Mouse (Mus musculus) midbrain, embryonic 12.5 days (tissue): Measurements from ENCODE around the gene Klrg1. TPM values are rescaled to one million over a fixed set of nuclear protein-coding genes. Genes with fewer than 3 reads are reported as not detected.
A peak's percentile ranks its signal among the peaks of the same experiment; 100 is the strongest.

Experiments
- ATAC-seq: fragments of 200-750 bp; cut with Nextera tagmentation; 2 replicates; pipeline ENCODE4 v1.8.0; 2017; ENCODE audit warnings: low read depth, moderate TSS enrichment, moderate library complexity; ENCODE audit not compliant: low FRiP score
- H3K27ac ChIP-seq: fragments of 300-500 bp; sonication (generic); replicated peaks from 2 replicates; pipeline ENCODE4 v1.5.1; 2016; ENCODE audit warnings: mild to moderate bottlenecking
- H3K27me3 ChIP-seq: fragments of 300-500 bp; sonication (generic); 2 replicates; pipeline ENCODE4 v1.6.1; 2016; ENCODE audit warnings: mild to moderate bottlenecking
- H3K36me3 ChIP-seq: fragments of 300-500 bp; sonication (generic); 2 replicates; pipeline ENCODE4 v1.6.1; 2016
- H3K4me1 ChIP-seq: fragments of 300-500 bp; sonication (generic); 2 replicates; pipeline ENCODE4 v1.6.1; 2016
- H3K4me2 ChIP-seq: fragments of 300-500 bp; sonication (generic); replicated peaks from 2 replicates; pipeline ENCODE4 v1.6.1; 2016; ENCODE audit warnings: mild to moderate bottlenecking, moderate library complexity
- H3K4me3 ChIP-seq: fragments of 300-500 bp; sonication (generic); 2 replicates; pipeline ENCODE4 v1.5.1; 2016; ENCODE audit warnings: mild to moderate bottlenecking
- H3K9ac ChIP-seq: fragments of 300-500 bp; sonication (generic); replicated peaks from 2 replicates; pipeline ENCODE4 v1.6.1; 2016; ENCODE audit warnings: mild to moderate bottlenecking, moderate library complexity
- H3K9me3 ChIP-seq: fragments of 300-500 bp; sonication (generic); 2 replicates; pipeline ENCODE4 v1.6.1; 2016; ENCODE audit warnings: mild to moderate bottlenecking
- WGBS: fragments of 180-500 bp; shearing (Covaris S2); methylation state at CpG from one replicate; pipeline ENCODE4 v1.1.7; 2016; 5-methylcytosine and 5-hydroxymethylcytosine counted together
- polyA plus RNA-seq: library from polyadenylated mRNA; unstranded; fragments of >200 nt; fragmentation: Nextera tagmentation; extraction: Ambion mirVana; gene quantifications from 2 replicates; pipeline ENCODE4 v1.2.1, GENCODE M21; 2016

Klrg1 gene
- polyA plus RNA-seq, 1 experiment from 2014 or later: 0.29 TPM

- 85% methylated on average over 4 of the region's 4 CpGs for WGBS
Measured at GRCm38 (mm10) chr6:122302661-122303060, 20.0 kb upstream of the Klrg1 start.

GRCm38 (mm10) chr6:122302121-122302520 is 19.4 kb upstream of the Klrg1 start:
- no peaks in the 10 kb centered on the region for H3K9me3 ChIP-seq
- 62% methylated on average over 1 of the region's 1 CpGs for WGBS
- H3K36me3 ChIP-seq: no peaks in the 10 kb centered on the region
- no peak overlapping the region for H3K4me2 ChIP-seq
- no peak overlapping the region for H3K4me3 ChIP-seq
- H3K27ac ChIP-seq: no peak overlapping the region
- no peak for ATAC-seq
- no peaks in the 10 kb centered on the region for H3K27me3 ChIP-seq
- H3K9ac ChIP-seq: no peak overlapping the region
- no peaks in the 10 kb centered on the region for H3K4me1 ChIP-seq

More at GRCm38 (mm10) chr6:122302661-122303060, 20.0 kb upstream of the Klrg1 start:
- H3K36me3 ChIP-seq: no peaks in the 10 kb centered on the region
- no peak overlapping the region for H3K9ac ChIP-seq
- H3K4me3 ChIP-seq: no peak overlapping the region
- H3K27ac ChIP-seq: no peak overlapping the region
- ATAC-seq: no peak
- H3K27me3 ChIP-seq: no peaks in the 10 kb centered on the region
- no peaks in the 10 kb centered on the region for H3K9me3 ChIP-seq
- no peak overlapping the region for H3K4me2 ChIP-seq
- no peaks in the 10 kb centered on the region for H3K4me1 ChIP-seq

DNA sequence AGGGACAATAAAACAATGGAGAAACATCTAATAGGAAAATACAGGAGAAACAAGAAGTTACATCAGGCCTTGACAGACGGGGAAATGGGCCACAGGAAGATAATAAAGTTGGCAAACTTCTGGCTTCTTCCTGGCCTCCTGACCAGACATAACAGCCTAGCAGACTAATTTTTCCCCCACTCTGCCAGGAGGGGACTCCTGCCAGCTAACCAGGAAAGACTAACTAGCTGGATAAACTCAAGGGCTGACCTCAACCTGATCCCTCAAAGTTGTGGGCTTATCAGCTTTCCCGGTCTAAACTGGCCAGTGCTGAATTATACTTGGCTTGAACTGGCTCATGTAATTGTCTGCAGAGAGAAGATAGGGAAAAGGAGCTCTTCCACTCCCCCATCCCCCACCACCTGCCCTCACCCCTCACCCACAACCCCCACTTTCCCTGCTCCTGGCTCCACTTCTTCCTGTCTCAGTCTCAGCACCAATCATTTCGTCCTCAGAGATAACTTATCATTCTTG is 17.0 kb upstream of the Klrg1 start:
- no peak for ATAC-seq
- no peaks in the 10 kb centered on the region for H3K36me3 ChIP-seq
- no peaks in the 10 kb centered on the region for H3K27me3 ChIP-seq
- H3K4me2 ChIP-seq: no peak overlapping the region
- no peak overlapping the region for H3K9ac ChIP-seq
- no peak overlapping the region for H3K27ac ChIP-seq
- H3K9me3 ChIP-seq: no peaks in the 10 kb centered on the region
- no peaks in the 10 kb centered on the region for H3K4me1 ChIP-seq
- WGBS: 82% methylated on average over 3 of the region's 3 CpGs
- no peak overlapping the region for H3K4me3 ChIP-seq

DNA sequence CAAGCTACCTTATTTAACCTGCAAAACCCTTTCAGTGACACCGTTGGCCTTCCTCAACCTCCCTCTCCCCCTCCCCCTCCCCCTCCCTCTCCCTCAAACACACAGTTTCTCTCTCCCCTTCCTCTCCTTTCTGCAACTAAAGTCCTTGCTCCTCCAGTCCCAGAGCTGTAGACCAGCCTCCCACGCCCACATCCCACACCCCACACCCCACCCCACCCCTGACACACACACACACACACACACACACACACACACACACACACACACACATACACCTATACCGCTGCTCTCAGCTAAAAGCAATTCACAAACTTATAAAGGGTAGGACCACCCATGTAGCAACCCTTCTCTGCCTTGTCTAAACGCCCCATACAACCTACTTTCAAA is 15.5 kb upstream of the Klrg1 start:
- no peaks in the 10 kb centered on the region for H3K36me3 ChIP-seq
- no peak overlapping the region for H3K9ac ChIP-seq
- ATAC-seq: peak; percentile 27; the same call in 1 of the 2 replicates
- H3K4me1 ChIP-seq: no peaks in the 10 kb centered on the region
- peak overlapping the region; percentile 64 for H3K4me2 ChIP-seq
- 47% methylated on average over 3 of the region's 4 CpGs for WGBS
- H3K9me3 ChIP-seq: no peaks in the 10 kb centered on the region
- H3K27me3 ChIP-seq: no peaks in the 10 kb centered on the region
- H3K27ac ChIP-seq: no peak overlapping the region
- H3K4me3 ChIP-seq: no peak overlapping the region

DNA sequence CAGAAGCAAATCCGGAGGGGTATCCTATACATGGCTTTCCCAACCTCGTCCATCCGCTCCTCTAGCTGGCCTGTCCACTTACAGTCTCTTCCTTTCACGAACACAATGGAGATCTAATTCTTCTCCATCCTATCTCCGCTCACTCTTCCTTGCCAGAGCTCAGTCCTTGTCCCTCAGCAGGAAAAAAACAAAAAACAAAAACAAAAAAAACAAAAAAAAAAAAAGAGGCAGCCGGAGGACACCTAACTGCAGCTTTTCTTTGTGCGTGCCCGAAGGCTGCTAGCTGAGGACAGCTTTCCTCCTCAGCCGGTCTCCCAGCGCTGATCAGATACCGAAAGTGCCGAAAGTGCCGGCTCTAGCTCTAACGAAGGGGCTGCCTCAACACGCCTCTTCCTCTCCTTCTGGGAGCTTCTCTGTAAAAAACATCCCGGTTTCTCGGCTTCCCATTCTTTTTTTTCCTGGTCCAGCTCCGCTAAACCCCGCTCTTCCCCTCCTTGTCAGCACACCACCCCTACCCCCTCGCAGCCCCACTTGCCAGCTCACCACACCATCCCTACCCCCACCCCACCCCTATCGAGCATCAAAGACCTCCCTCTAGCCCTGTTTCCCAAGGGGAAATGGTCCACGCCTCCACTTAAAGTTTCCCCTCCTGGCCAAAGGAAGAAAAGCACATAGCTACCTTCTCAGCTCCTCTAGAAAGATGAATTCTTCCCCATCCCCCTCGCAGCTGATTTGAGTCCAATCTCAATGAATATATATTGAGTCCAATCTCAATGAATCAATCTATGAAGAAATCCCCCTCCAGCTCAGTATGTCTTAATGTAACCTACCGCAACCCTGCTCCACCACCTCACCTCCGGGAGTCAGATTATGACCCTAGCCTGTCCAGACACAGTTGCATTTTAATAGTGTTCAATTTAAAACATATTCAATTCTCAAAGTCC is 14.9 kb upstream of the Klrg1 start:
- H3K27ac ChIP-seq: peak overlapping the region; percentile 73
- WGBS: 6% methylated on average over 25 of the region's 25 CpGs
- peak; percentile 80 for ATAC-seq

DNA sequence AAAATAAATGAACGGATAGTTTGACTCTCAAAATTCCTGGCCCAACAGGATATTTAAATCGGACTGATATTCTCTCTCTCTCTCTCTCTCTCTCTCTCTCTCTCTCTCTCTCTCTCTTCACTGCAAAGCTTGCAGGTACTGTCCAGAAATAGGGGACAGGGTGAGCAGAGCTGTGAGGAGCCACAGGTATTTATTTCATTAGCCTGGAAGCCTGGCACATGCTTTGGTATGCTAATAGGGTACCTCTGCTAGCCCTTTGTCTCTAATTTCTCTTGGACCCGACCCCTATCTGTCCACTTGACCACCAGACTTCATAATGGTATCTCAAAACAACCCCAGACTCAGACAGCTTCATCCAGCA is 14.2 kb upstream of the Klrg1 start:
- Histone ChIP-seq H3K4me3 (peak overlapping the region; percentile 51), H3K36me3 (no peaks in the 10 kb centered on the region), H3K27me3 (no peaks in the 10 kb centered on the region), H3K9ac (peak overlapping the region; percentile 66), H3K9me3 (no peaks in the 10 kb centered on the region), H3K4me2 (peak overlapping the region; percentile 64), H3K27ac (peak overlapping the region; percentile 73), H3K4me1 (no peaks in the 10 kb centered on the region)
- WGBS: 30% methylated on average over 3 of the region's 3 CpGs
- peak; percentile 57; the same call in 1 of the 2 replicates for ATAC-seq

More for the DNA sequence above, 14.9 kb upstream of the Klrg1 start:
- Histone ChIP-seq H3K27me3 (no peaks in the 10 kb centered on the region), H3K4me2 (peak overlapping the region; percentile 64), H3K9ac (peak overlapping the region; percentile 66), H3K4me3 (peak overlapping the region; percentile 51), H3K4me1 (no peaks in the 10 kb centered on the region), H3K9me3 (no peaks in the 10 kb centered on the region), H3K36me3 (no peaks in the 10 kb centered on the region)

GRCm38 (mm10) chr6:122295242-122295641 is 12.6 kb upstream of the Klrg1 start:
- Histone ChIP-seq H3K27me3 (no peaks in the 10 kb centered on the region), H3K9me3 (no peaks in the 10 kb centered on the region), H3K4me1 (no peaks in the 10 kb centered on the region), H3K4me3 (no peak overlapping the region), H3K9ac (no peak overlapping the region), H3K36me3 (no peaks in the 10 kb centered on the region), H3K4me2 (no peak overlapping the region), H3K27ac (no peak overlapping the region)
- no peak for ATAC-seq
- WGBS: 61% methylated on average over 9 of the region's 9 CpGs

DNA sequence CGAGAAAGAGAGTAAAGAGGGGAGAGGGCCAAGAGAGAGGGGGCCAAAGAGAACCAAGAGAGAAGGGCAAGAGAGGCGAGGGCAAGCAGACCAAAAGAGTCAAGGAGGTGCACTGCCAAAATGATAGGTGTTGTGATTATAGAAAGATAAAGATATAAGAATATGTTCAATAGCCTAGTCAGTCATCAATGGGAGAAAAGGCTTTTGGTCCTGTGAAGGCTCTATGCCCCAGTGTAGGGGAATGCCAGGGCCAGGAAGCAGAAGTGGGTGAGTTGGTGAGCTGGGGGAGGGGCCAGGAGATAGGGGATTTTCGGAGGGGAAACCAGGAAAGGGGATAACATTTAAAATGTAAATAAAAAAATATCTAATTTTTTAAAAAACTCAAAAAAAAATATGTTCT is 11.6 kb upstream of the Klrg1 start:
- Histone ChIP-seq H3K27me3 (no peaks in the 10 kb centered on the region), H3K4me1 (no peaks in the 10 kb centered on the region), H3K27ac (no peak overlapping the region), H3K4me3 (no peak overlapping the region), H3K36me3 (no peaks in the 10 kb centered on the region), H3K9ac (no peak overlapping the region), H3K4me2 (no peak overlapping the region), H3K9me3 (no peaks in the 10 kb centered on the region)
- 76% methylated on average over 3 of the region's 3 CpGs for WGBS
- ATAC-seq: no peak

GRCm38 (mm10) chr6:122293796-122294195 is 11.1 kb upstream of the Klrg1 start:
- H3K27ac ChIP-seq: no peak overlapping the region
- no peak overlapping the region for H3K4me2 ChIP-seq
- no peaks in the 10 kb centered on the region for H3K9me3 ChIP-seq
- ATAC-seq: no peak
- H3K9ac ChIP-seq: no peak overlapping the region
- no peaks in the 10 kb centered on the region for H3K36me3 ChIP-seq
- no peak overlapping the region for H3K4me3 ChIP-seq
- no peaks in the 10 kb centered on the region for H3K4me1 ChIP-seq
- WGBS: 89% methylated on average over 9 of the region's 9 CpGs
- no peaks in the 10 kb centered on the region for H3K27me3 ChIP-seq

DNA sequence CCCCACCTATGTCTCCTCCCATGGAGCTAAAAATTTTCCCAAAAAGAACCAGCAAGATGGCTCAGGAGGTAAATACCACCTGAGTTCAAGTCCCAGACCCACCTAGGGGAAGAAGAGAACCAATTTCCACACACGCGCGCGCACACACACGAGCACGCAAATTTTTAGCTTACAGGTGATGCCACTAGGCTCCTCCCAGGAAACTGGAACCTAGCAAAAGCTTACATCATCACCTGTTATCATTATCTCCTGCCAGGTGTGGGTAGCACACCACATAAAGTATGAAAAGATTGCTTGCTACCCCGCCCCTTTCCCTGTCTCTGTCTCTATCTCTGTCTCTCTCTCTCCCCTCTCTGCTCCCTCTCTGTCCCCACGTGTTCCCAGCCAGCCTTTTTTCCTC is 10.4 kb upstream of the Klrg1 start:
- ATAC-seq: no peak
- H3K4me3 ChIP-seq: no peak overlapping the region
- H3K36me3 ChIP-seq: no peaks in the 10 kb centered on the region
- no peaks in the 10 kb centered on the region for H3K27me3 ChIP-seq
- no peak overlapping the region for H3K9ac ChIP-seq
- H3K4me1 ChIP-seq: no peaks in the 10 kb centered on the region
- WGBS: 93% methylated on average over 8 of the region's 8 CpGs
- H3K4me2 ChIP-seq: no peak overlapping the region
- no peak overlapping the region for H3K27ac ChIP-seq
- no peaks in the 10 kb centered on the region for H3K9me3 ChIP-seq

- Histone ChIP-seq H3K4me1 (no peaks in the 10 kb centered on the region), H3K4me2 (no peak overlapping the region), H3K27me3 (no peaks in the 10 kb centered on the region), H3K4me3 (no peak overlapping the region), H3K9ac (no peak overlapping the region), H3K36me3 (no peaks in the 10 kb centered on the region), H3K9me3 (no peaks in the 10 kb centered on the region), H3K27ac (no peak overlapping the region)
- 81% methylated on average over 2 of the region's 2 CpGs for WGBS
- ATAC-seq: no peak
Measured at GRCm38 (mm10) chr6:122292184-122292583, 9.5 kb upstream of the Klrg1 start.

GRCm38 (mm10) chr6:122291735-122292134 is 9.1 kb upstream of the Klrg1 start:
- H3K36me3 ChIP-seq: no peaks in the 10 kb centered on the region
- H3K9ac ChIP-seq: no peak overlapping the region
- no peaks in the 10 kb centered on the region for H3K4me1 ChIP-seq
- no peaks in the 10 kb centered on the region for H3K27me3 ChIP-seq
- no peak overlapping the region for H3K4me3 ChIP-seq
- H3K27ac ChIP-seq: no peak overlapping the region
- H3K9me3 ChIP-seq: no peaks in the 10 kb centered on the region
- H3K4me2 ChIP-seq: no peak overlapping the region
- WGBS: 87% methylated on average over 3 of the region's 3 CpGs
- no peak for ATAC-seq
